Mouse (Mus musculus) erythroid progenitor cell, adult 5-6 weeks (primary cell): ENCODE measurements around the gene Hspb6. TPM values are rescaled to one million over a fixed set of nuclear protein-coding genes. Genes with fewer than 3 reads are reported as not detected.

Source experiments
- ATAC-seq: replicated peaks from 2 replicates; pipeline ENCODE4 v1.8.0; 2016; ENCODE audit warnings: moderate number of reproducible peaks, mild to moderate bottlenecking, moderate TSS enrichment, inconsistent platforms; ENCODE audit not compliant: poor library complexity, low FRiP score, severe bottlenecking
- total RNA-seq, 2 experiments: library from RNA; stranded (forward) in 1 of 2; stranded (reverse) in 1 of 2; fragments of 150-400 nt in 1 of 2; fragments of 186-747, 209-891 nt in 1 of 2; gene quantifications; 2 replicates each; pipeline versions ENCODE4 v1.2.3 to v1.2.4; 2015 to 2017; ENCODE audit warnings: low replicate concordance in 2 of 2

The Hspb6 gene
- total RNA-seq, 2 experiments from 2014 or later, result 21.8 to 79.2 TPM

DNA sequence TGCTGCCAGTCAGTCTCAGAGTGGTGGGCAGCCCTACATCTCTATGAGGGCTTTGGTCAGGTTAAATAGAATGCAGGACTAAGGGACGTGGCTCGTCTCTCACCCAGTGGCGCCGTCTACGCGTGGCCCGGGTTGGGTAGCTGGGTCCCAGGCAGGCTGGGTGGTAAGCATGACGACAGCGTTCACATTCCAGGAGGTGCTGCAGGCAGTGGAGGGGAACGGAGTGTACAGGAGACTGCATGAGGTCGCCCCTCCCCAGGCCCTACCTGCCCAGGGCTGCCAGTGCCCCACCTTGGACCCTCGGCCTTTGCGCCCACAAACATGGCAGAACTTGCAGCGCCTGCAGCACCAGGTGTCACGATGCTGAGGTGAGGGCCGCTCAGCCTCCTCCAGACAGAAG lies 29.6 kb downstream of the Hspb6 start:
- ATAC-seq, result no peak

DNA sequence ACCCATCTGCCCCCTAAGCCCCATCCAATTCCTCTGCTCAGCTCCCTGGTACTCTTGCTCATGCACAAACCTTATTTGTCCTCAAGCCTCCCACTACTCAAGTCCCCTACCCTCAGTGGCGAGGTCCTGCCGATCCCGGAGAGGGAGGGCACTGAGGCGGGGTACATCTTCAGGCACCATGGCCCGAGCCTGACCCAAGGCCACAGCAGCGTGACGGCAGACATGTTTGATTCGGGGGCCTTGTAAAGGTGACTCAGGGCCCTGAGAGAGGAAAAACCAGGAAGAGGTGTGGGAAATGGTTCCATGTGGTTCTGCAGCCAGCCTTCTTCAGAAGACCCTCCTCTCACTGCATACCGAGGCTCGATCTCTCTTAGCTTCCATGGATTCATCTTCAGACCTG lies 32.4 kb downstream of the Hspb6 start:
- no peak for ATAC-seq

DNA sequence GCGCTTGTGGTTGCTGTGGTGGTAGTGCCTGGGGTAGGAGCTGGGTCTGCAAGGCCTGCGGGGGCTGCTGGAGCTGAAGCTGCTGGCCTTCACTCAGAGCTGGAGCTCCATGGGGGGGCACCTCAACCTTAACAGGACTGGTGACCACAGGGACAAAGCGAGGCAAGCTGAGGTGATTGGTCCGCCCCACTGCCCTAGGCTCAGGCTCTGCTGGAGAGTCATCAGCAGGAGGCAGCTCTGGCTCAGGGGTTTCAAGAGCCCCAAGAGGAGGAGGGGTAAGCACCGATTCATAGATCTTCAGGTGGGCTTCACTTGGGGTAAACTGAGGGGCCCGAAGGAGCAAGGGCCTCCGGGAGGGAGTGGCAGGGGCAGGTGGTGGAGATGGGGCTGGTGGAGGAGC lies 33.2 kb downstream of the Hspb6 start:
- no peak for ATAC-seq

DNA sequence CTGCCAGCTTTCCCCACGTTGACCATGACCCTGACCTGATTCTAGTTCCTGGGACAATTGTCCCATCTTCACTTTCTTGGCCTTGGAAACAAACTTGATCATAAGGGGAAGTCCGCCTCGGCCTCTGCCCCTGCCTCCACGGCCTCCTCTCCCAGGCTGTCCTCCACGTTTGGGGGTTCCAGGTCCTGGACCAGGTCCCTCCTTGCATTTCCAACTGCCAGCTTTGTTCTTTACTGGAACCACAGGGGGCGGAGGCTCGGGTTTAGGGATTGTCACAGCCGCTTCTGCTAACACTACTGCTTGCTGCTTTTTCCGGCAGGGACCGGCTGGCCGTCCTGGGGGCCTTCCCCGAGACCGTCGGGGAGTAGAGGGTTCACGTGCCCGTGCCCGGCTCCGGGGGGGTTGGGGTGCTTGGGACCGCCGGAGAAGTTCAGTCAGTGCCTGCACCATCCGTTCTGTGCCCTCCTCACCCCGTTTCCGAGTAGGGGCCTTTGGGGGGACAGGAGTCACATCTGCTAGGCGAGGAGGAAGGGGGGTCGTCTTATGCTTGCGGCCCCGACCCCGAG lies 34.6 kb downstream of the Hspb6 start:
- ATAC-seq, result no peak

DNA sequence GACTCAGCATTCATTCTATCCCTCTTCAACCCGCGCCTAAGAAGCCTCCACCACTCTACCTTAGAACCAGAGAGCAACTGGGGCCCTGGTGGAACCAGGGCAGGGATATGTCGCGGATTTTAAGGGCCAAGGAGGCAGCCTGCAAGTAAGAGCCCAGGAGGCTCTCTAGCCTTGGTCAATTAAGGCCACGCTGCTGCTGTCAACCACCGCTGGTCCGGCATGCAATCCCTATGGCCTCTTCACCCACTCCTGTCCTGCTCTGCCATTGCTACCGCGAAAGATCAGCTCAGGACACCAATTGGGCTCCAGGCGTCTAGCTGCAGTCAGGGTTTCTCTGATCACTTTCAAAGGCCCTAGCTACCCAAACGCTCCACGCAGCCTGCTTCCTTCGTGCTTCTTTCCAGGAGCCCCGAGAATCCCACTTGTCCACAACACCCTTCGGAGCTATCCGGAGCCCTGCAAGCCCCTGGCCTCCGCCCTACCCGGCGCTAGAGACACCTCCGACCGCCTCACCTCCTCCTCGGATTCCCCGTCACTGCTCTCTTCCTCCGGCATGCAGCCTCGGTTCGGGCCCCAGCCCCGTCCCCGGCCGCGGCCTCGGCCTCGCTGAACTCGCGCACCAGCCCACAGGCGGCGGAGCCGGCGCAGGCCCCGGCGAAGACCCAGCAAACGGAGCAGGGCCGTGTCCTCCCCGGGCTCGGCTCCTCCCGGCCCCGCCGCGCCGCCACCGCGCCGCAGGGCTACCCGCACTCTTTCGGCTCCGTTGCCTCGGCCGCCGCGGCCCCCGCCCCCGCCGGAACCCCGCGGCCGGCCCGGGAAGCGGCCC lies 36.1 kb downstream of the Hspb6 start:
- no peak for ATAC-seq

DNA sequence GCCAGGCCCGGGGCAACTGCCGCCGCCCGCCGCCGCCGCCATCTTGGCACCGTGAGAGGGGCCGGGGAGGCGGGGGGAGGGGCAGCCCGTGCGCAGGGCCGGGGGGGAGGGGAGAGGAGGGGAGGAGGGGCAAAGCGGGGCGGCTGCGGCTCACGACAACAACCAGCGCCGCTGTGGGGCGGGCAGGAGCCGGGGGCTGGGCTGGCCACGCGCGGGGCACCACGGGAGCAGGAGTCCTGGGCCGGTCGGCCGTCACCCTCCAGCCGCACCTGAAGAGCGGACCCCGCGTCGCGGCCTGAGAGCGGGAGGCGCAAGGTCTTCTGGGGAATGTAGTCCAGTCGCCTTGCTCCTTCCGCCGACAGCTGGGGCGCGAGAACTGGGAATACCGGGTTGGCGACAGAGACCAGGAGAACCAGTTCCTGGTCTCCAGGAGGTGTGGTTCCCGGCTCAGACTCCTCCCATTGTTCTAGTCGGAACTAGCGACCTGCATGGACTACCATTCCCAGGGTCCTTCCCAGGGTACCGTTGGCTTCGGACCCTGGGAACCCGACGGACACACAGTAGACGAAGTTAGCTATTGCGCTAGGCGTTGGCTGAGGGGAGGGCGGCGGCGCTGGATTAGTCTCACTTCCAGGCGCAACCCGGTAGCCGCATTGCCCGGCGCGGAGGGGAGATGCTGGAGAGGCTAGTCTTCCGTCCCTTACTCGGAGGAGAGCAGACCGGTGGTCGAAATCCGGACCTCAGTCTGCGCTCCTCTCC lies 36.9 kb downstream of the Hspb6 start, which contains the start of gene Kmt2b:
Gene Kmt2b (minus strand): TSS at position 51 of the 759 bp plus-strand sequence.
- ATAC-seq, result peak; percentile 90

DNA sequence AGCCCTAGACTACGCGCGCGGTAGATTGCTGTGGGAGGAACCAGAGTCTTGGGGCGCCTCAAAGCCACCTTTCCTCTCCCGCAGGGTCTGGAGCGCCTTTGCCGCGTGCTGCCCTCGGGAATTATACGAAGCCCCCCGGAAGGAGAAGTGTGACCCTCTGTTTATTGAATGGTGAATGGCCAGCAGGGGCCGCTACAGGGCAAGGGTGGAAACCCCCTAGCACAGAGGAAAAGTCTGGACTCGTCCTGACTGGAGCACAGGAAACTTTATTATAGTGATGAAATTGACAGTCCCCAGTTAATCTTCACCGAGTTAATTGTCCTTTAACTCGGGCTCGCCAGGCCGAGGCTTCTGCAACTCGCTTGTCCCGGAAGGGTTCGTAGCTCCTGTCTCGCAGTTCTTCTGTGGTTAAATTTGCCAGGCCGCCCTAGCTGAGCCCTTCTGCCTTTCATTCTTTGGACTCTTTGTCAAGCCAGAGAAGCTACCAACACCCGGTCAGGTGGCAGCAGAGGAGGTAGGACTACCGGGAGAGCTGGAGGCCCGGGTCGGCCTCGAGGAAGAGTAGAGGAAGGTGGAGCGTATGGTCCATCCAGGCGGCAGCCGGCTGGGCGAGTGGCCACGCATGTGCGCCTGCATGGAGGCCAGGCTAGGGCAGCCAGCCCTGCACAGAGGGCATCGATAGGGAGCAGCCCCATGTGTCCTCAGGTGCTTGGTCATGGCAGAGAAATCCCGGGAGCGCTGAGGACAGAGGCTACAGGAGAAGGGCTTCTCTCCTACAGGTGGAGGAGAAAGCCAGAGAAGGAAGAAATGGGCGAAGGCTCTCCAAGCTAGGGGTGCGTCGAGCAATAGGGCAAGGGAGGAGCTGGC lies 37.7 kb downstream of the Hspb6 start:
- ATAC-seq, result peak; percentile 56

DNA sequence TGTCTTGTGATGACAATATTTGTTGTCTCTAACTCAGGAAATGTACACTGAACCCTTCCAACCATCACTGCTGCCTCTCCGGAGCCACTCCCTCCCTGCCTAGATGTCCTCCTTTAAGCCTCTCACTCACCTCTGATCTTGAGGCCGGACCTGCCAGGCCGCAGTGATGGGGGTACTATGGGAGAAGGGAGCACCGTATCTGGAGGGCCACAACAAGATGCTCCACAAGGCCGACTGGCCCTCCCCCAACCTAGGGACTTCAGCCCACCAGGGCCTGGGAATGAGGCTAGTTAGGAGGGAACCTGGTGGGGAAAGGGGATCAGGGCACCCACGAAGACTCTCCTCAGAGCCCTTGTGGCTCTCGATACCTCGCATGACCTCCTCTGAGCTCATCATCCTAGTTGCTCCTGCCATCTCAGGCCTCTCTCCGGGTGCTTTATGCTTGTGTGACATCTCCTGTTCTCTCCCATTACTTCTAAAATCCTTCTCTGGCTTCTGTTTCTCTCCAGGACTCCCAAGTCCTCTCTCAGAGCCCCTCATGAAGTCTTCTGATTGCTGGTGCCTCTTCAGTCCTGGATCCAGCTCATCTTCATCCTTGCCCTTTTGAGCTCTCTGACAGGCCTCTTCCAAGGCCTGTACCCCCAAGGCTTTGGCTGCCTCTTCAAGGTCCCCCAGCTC lies 39.1 kb downstream of the Hspb6 start:
- ATAC-seq, result no peak

DNA sequence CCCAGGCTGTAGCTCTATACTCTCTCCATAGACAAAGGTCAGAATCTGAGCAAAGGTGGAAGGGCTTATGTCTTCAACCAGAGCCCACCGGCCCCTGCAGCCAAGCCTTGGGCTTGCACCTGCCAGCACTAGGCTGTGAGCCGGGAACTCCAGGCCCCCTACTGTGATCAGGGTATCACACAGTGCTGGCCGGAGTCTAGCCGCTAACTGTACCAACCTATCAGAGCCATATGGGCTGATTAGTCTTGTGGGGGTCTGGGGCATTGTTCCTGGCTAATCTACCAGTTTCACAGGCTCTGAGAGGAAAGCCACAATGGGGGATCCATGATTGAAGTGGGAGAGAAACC lies 39.6 kb downstream of the Hspb6 start:
- ATAC-seq, result no peak

DNA sequence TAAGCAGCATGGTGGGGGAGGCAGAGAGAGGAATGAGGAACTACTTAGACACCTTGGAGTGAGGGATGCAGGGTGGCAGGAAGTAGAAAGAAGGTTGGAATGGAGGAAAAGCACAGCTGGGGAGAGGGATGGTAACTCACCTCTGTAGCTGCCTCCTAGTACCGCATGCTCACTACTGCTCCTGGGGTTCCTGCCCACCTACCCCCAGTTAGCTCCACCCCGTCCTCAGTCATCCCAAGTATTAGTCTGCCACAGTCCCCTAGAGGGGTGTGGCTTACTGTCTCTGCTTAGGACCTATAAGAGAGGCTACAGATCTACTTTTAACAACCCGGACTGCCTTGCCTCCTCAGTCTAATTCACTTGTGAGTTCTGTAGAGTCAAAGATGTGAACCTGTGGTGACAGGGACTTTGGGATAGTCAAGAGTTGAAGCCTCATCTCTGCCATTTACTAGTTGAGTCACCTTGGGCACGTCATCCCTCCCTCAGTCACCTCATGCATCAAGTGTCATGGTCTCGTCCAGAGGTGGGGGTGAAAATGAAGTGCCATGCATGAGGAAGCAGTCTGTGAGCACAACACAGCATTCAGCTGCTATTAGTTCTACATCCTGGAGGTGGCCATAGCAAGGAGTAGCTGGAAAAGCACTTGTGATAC lies 40.9 kb downstream of the Hspb6 start:
- ATAC-seq, result no peak

DNA sequence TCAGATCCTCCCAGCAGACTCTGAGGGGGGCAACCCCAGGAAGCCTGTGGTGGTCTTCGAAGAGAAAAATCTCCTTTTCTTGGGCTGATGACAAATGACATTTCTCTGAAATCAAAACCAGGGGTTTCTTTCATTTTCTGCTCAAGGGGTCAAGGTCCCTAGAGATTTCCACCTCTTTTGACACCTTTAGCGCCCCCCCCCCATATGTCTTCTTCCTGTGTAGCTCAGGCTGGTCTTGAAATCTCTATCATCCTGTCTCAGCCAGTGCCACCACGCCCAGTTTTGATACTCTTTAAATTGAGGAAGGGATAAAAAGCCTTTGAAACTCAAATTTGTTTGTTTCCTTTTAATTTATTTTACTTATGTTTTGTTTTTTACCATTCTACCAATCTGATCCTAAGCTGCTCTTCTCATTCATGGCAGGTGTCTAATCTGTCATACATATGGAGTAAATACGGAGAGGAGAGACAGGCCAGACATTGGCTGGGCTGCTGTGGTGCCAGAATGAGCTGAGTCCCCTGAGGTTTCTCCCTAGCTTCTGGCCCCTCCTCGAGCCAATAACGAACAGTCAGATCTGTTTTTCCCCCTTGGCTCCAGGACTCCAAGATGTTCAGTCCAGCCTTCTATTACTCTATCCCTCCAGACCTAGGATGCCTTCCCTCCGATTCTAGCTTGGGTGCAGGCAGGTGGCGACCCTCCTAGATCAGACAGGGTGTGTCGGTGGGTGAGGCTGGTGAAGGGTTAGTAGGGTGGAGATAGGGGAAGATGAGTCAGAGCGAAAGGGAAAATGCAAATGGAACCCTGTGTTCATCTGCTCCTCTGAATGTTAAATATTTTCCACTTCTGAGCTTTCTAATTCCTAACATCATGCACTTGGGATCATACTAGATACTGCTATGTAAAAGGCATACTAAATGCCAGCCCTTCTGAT lies 41.9 kb downstream of the Hspb6 start:
- ATAC-seq, result no peak

DNA sequence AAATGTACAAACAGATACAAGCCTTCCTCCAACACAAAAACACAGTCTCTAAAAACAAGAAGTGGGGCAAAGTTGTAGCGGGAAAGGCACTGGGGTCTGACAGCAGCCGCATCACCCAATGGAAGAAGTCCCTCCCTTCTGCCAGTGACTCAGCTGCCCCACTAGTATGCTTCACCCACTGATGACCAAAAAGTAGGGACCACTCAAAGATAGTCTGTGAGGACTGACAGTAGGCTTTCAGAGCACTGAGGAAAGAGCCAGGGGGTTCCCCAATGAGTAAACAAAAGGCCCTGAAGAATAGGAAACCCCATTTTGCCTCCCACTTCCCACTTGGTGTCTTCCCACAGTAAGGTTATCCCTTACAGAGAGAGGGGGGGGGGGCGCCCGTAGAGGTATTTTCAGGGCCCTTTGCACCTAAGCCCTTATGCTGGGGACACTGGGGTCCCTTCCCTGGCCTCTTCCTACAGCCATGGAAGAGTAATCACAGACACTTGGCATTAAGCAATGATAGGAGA lies 42.6 kb downstream of the Hspb6 start:
- no peak for ATAC-seq

DNA sequence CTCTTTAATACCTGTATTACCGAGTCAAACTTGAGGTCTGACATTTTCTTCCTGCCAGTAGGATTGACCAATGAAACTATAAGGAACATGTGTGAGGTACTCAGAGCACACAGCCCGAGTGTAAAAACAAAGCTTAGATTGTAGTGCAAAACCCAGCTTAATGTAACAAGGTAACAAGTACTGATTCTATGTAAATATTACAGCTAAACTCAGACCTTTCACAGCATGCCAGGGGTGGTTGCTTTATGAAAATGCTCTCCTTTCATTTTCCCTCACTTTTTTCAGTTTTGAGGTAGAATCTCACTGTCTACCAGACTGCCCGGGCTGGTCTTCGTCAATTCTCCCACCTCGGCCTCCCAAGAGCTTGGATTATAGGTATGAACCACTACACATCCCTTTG lies 44.1 kb downstream of the Hspb6 start:
- no peak for ATAC-seq

DNA sequence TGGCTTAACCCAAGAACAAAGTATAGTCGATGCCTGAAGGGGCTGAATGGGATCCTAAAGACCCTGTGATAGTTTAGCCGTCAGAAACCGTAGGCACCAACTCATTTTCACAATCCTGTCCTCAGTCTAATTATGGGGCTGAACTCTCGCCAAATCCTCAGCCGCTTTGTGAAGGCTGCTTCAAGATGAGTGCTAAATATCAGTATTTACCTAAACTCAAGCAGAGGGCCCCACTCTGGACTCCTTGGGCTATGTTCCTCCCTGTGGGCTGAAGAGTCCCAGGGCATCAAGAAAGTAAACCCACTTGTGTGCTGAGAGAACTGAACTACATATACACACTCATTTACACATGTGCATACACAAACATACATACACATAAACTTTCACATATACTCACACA lies 44.8 kb downstream of the Hspb6 start:
- ATAC-seq, result no peak

DNA sequence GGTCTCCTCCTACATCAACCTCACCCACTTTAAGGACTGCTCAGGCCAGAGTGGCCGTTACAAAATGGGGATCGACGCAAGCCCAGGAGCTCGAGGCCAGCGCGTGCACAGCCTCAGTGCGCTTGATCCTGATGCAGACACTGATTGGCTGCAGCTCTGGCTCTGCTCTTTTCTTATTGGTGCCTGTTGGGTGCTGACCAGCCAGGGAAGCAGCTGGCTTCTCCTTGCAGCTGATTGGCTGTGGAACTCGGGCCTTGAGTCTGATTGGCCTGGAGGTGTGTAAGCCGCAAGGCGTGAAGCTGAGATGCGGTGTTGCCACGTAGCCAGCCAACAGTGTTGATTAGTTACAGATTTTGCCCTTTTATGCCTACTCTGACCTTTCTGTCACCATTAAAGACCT lies 46.8 kb downstream of the Hspb6 start, which contains the start of gene Zbtb32:
Gene Zbtb32 (minus strand): TSS at position 124 of the 400 bp plus-strand sequence.
- ATAC-seq, result no peak

DNA sequence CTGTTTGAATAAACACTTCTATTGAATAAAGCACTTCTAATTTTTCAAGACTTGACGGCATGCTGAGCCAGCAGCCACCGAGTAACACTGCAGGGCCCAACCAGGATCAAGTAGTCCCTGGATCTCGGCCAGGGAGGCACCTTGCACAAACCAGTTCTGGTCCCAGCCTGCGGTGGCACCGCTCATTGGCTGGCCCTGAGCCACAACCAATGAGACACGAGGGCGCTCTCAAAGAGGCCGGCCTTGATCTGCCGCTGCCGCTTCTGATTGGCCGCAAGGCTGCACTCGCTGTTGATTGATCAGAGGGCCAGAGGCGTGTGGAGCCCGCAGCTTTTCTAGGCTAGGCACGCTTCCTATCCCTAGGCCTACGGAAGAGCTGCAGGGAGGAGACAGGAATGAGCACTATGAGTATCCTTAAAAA lies 48.0 kb downstream of the Hspb6 start:
- peak; percentile 99 for ATAC-seq

DNA sequence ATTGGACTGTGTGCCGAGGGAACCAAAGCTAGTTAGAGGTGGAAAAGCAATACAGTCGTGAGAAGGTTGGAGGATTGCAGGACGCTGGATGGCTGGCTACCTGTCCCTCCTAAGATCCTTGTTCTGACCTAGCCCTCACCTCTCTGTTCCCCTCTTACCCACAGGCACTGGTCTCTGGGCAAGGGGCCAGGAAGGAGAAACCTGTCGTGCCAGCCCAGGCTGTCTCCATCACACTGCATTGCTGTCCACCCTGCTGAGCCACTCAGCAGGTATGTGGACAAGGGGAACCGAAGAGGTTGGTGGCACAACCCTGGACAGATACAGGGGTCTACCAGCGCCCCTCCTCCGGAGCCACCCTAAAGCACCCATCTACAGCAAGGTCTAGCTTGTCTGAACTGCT lies 48.7 kb downstream of the Hspb6 start:
- ATAC-seq, result no peak

DNA sequence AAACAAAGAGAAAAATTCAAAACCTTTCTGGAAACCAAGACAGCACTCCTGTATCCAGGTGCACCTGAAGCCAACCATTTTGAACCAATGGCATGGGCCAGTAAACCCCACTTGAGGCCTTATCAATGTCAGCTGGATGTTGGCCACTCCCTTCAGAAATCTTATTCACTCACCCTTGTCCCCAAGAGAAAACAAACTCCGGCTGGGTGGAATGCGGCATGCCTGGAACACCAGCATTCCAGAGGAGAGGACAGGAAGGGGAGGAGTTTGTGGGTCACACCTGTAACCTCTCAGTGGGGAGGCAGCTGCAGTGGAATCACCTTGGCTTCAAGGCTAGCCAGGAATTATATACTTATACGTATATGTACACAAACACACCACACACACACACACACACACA lies 50.6 kb downstream of the Hspb6 start:
- no peak for ATAC-seq
